Mouse (Mus musculus): ENCODE measurements around the gene Gpr157.

- no peak for TF ChIP-seq CTCF (IDR thresholded peaks at IDR 0.05; ENCODE audit: low read depth)
- no peak for TF ChIP-seq EP300 (optimal IDR thresholded peaks at IDR 0.05)
These were observed 2.0 kb downstream of the Gpr157 start for GRCm38 (mm10) chr4:150089121-150089520.

Measured in stomach, postnatal 0 days (tissue).